Mouse (Mus musculus) erythroblast, embryonic 14.5 days (primary cell): ENCODE results near the gene Gm9573. TPM values are rescaled to one million over a fixed set of nuclear protein-coding genes. Genes with fewer than 3 reads are reported as not detected.
A peak's percentile ranks its signal among the peaks of the same experiment; 100 is the strongest.

ENCODE experiments used
- H3K27me3 ChIP-seq: 2 replicates; pipeline ENCODE4 v1.6.1; 2012; ENCODE audit warnings: inconsistent platforms; ENCODE audit not compliant: control insufficient read depth
- H3K36me3 ChIP-seq: 2 replicates; pipeline ENCODE4 v1.6.1; 2012; ENCODE audit warnings: mild to moderate bottlenecking, inconsistent platforms; ENCODE audit not compliant: control insufficient read depth
- H3K4me1 ChIP-seq: 2 replicates; pipeline ENCODE4 v1.6.1; 2012; ENCODE audit warnings: inconsistent platforms; ENCODE audit not compliant: control insufficient read depth
- H3K4me3 ChIP-seq: replicated peaks from 2 replicates; pipeline ENCODE3; 2012; ENCODE audit warnings: moderate library complexity, mild to moderate bottlenecking, inconsistent platforms
- H3K9me3 ChIP-seq: 2 replicates; pipeline ENCODE4 v1.6.1; 2012; ENCODE audit warnings: low read length, inconsistent platforms, mixed read lengths; ENCODE audit not compliant: control insufficient read depth
- GATA1 ChIP-seq: IDR thresholded peaks from 2 replicates; pipeline ENCODE4 v1.6.1; 2012; ENCODE audit warnings: low read length, inconsistent platforms, mixed read lengths
- TAL1 ChIP-seq: IDR thresholded peaks from 3 replicates; pipeline ENCODE4 v1.6.1; 2012; ENCODE audit warnings: low read length, inconsistent platforms, mixed read lengths
- polyA plus RNA-seq: library from polyadenylated mRNA; stranded (reverse); fragments of >175 nt; gene quantifications from 2 replicates; pipeline ENCODE4 v1.2.3, GENCODE M21; 2012

Gm9573 gene
- polyA plus RNA-seq: not detected in 2 replicates

- H3K4me1 ChIP-seq: no peaks in the 10 kb centered on the region
- no peaks in the 10 kb centered on the region for H3K27me3 ChIP-seq
- H3K4me3 ChIP-seq: no peak within 1 kb of the TSS
- no peaks in the 10 kb centered on the region for H3K36me3 ChIP-seq
- peaks cover 7% of the 10 kb centered on the region for H3K9me3 ChIP-seq
- no peak for TF ChIP-seq TAL1
- TF ChIP-seq GATA1: no peak
Measured at GRCm38 (mm10) chr17:35626537-35626936, at the start of gene Gm9573. TSS of gene Gm9573 (minus strand) at chr17:35626637.

GRCm38 (mm10) chr17:35673416-35674035 is 47.1 kb upstream of the Gm9573 start, which contains the start of gene Gtf2h4:
TSS of gene Gtf2h4 (minus strand) at chr17:35673739.
- H3K9me3 ChIP-seq: no peaks in the 10 kb centered on the region
- peaks cover 15% of the 10 kb centered on the region for H3K4me1 ChIP-seq
- no peak for TF ChIP-seq GATA1
- TF ChIP-seq TAL1: no peak
- peak within 1 kb of the TSS; percentile 65 for H3K4me3 ChIP-seq
- peaks cover 23% of the 10 kb centered on the region for H3K36me3 ChIP-seq
- no peaks in the 10 kb centered on the region for H3K27me3 ChIP-seq

- no peaks in the 10 kb centered on the region for H3K27me3 ChIP-seq
- H3K4me1 ChIP-seq: peaks cover 23% of the 10 kb centered on the region
- no peaks in the 10 kb centered on the region for H3K9me3 ChIP-seq
- H3K4me3 ChIP-seq: peak overlapping the region; percentile 65
- no peak for TF ChIP-seq TAL1
- no peak for TF ChIP-seq GATA1
- peaks cover 23% of the 10 kb centered on the region for H3K36me3 ChIP-seq
Measured at GRCm38 (mm10) chr17:35672527-35672926, 46.1 kb upstream of the Gm9573 start.

- peaks cover 28% of the 10 kb centered on the region for H3K4me1 ChIP-seq
- no peak overlapping the region for H3K4me3 ChIP-seq
- no peaks in the 10 kb centered on the region for H3K27me3 ChIP-seq
- peaks cover 23% of the 10 kb centered on the region for H3K36me3 ChIP-seq
- TF ChIP-seq TAL1 (no peak), GATA1 (no peak)
- H3K9me3 ChIP-seq: no peaks in the 10 kb centered on the region
Measured at GRCm38 (mm10) chr17:35671846-35672245, 45.4 kb upstream of the Gm9573 start.

GRCm38 (mm10) chr17:35669731-35670130 is 43.3 kb upstream of the Gm9573 start:
- Histone ChIP-seq H3K27me3 (no peaks in the 10 kb centered on the region), H3K9me3 (no peaks in the 10 kb centered on the region), H3K4me1 (peaks cover 36% of the 10 kb centered on the region), H3K36me3 (peaks cover 34% of the 10 kb centered on the region), H3K4me3 (no peak overlapping the region)
- no peak for TF ChIP-seq TAL1
- no peak for TF ChIP-seq GATA1

GRCm38 (mm10) chr17:35667334-35668065 is 41.1 kb upstream of the Gm9573 start, which contains the start of gene Vars2:
TSS of gene Vars2 (minus strand) at chr17:35667592.
- peak within 1 kb of the TSS; percentile 73 for H3K4me3 ChIP-seq
- peaks cover 53% of the 10 kb centered on the region for H3K36me3 ChIP-seq
- TF ChIP-seq GATA1: no peak
- TF ChIP-seq TAL1: no peak
- H3K4me1 ChIP-seq: peaks cover 23% of the 10 kb centered on the region
- no peaks in the 10 kb centered on the region for H3K9me3 ChIP-seq
- no peaks in the 10 kb centered on the region for H3K27me3 ChIP-seq

- Histone ChIP-seq H3K4me3 (peak overlapping the region; percentile 73), H3K4me1 (peaks cover 21% of the 10 kb centered on the region), H3K36me3 (peaks cover 56% of the 10 kb centered on the region), H3K9me3 (no peaks in the 10 kb centered on the region), H3K27me3 (no peaks in the 10 kb centered on the region)
- TF ChIP-seq TAL1 (no peak), GATA1 (no peak)
Measured at GRCm38 (mm10) chr17:35666851-35667256, 40.4 kb upstream of the Gm9573 start.

- Histone ChIP-seq H3K9me3 (no peaks in the 10 kb centered on the region), H3K4me3 (no peak overlapping the region), H3K27me3 (no peaks in the 10 kb centered on the region), H3K36me3 (peaks cover 61% of the 10 kb centered on the region), H3K4me1 (peaks cover 21% of the 10 kb centered on the region)
- TF ChIP-seq GATA1 (no peak), TAL1 (no peak)
Measured at GRCm38 (mm10) chr17:35665957-35666515, 39.6 kb upstream of the Gm9573 start.

GRCm38 (mm10) chr17:35653086-35653485 is 26.6 kb upstream of the Gm9573 start:
- no peaks in the 10 kb centered on the region for H3K4me1 ChIP-seq
- no peaks in the 10 kb centered on the region for H3K9me3 ChIP-seq
- H3K36me3 ChIP-seq: peaks cover 24% of the 10 kb centered on the region
- TF ChIP-seq GATA1 (no peak), TAL1 (no peak)
- H3K4me3 ChIP-seq: no peak overlapping the region
- H3K27me3 ChIP-seq: no peaks in the 10 kb centered on the region
